Mouse (Mus musculus): ENCODE measurements around the gene Nmur1.

DNA sequence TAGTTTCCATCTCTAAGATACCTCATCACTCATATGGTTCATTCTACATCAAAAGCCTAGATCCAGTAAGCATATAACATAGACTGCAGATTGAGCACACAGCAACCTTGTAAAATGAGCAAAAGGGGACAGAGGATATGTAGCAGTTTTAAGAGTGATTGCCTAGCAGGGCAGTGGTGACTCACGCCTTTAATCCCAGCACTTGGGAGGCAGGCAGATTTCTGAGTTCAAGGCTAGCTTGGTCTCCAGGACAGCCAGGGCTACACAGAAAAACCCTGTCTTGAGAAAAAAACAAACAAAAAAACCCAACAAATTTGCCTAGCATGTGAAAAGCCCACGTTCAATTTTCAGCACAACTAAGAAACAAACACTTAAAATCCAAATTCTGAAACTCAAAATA, 71.8 kb downstream of the Nmur1 start:
- no peak for TF ChIP-seq CTCF (IDR thresholded peaks at IDR 0.05; ENCODE audit: borderline replicate concordance, insufficient read depth, low read depth, low read length)
- no peak for TF ChIP-seq POLR2A (IDR thresholded peaks at IDR 0.05; ENCODE audit: borderline replicate concordance, insufficient read depth, low read length)
